Mouse (Mus musculus): ENCODE data around the gene Mink1.

DNA sequence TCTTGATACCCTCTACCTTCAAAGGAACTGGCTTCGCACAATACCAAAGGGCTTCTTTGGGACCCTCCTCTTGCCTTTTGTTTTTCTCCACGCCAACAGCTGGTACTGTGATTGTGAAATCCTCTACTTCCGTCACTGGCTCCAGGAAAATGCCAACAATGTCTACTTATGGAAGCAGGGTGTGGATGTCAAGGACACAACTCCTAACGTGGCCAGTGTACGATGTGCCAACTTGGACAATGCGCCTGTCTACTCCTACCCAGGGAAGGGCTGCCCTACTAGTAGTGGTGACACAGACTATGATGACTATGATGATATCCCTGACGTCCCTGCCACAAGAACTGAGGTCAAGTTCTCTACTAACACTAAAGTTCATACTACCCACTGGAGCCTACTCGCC is 77.3 kb downstream of the Mink1 start:
- TF ChIP-seq CTCF (IDR thresholded peaks at IDR 0.05; ENCODE audit: low read depth, low read length) (no peak), POLR2AphosphoS5 (IDR thresholded peaks at IDR 0.05; ENCODE audit: insufficient replicate concordance, low read depth, low read length) (no peak)
